Mouse (Mus musculus) cortical plate, adult 2 months (tissue): Measurements from ENCODE around the gene Gm36864.

Experiments used
- CTCF ChIP-seq: fragments of 200-500 bp; IDR thresholded peaks from 2 replicates; pipeline ENCODE4 v1.5.1; 2011; ENCODE audit warnings: mild to moderate bottlenecking, control low read depth, low read length; ENCODE audit not compliant: insufficient read depth; ENCODE audit errors: extremely low read depth
- POLR2A ChIP-seq: fragments of 200-500 bp; IDR thresholded peaks from 2 replicates; pipeline ENCODE4 v1.6.1; 2011; ENCODE audit warnings: mild to moderate bottlenecking, low read length, control low read depth; ENCODE audit not compliant: insufficient read depth; ENCODE audit errors: extremely low read depth

DNA sequence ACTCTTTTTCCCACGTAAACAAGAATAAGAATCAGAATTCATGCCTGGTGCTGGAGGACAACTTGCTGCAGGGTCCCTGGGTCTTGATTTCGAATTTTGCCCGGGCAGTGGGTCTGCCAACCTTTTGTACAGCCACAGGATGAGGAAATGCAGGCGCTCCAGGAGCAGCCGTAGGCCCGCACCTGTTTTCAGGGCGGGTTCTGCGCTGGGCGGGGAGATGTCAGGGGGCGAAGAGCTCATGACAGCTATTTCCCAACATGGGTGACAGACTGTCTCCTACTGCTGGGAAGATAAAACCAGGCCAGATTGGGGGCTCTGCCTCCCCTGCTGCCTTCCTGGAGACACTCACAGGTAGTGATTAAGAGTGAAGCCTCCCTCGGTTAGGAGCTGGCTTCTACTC lies 38.1 kb downstream of the Gm36864 start:
- TF ChIP-seq CTCF (no peak), POLR2A (no peak)
